Mouse (Mus musculus): Measurements from ENCODE around the gene Zfp277. TPM values are rescaled to one million over a fixed set of nuclear protein-coding genes. Genes with fewer than 3 reads are reported as not detected.
A peak's percentile ranks its signal among the peaks of the same experiment; 100 is the strongest.

Gene Zfp277
- 1 to 10 TPM; 7.0 to 8.7 (median 8.0) TPM for total RNA-seq (2022)

DNA sequence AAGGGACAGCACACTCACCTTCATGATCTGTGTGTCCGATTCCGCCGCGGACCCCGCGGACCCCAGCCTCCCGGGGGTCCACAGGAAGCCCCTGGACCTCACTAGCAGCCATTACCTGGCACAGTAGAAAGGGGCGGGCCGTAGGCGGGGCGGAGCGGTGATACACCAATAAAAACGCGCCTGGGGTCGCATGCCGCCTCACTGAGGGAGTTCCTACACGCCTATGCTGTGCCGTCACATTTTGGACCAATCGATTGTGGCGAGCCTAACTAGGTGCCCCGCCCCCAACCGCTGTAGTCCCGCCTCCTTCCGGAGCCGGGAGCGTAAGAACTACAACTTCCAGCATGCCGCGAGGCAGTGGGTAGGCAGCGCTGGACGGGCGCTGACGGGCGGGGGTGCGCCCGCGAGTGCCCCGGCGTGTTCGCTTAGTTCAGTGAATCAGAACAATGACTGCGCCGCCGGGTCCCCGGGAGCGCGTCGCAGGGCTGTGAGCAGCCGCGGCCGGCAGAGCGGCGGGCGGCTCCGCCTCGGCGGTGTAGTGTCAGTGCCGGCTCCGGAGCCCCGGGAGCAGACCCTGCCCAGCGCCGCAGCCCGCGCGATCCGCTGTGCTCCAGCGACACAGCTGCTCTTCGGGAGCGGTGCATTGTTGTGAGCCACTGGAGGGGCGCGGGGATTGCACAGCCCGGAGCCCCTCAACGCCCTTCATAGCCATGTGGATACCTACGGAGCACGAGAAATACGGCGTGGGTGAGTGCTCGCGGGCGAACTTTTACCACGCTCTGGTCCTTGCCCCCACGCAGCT, at the start of gene Zfp277, which contains the start of gene Dock4:
Zfp277 (minus strand) TSS at position 255 of the 802 bp plus-strand sequence.
Dock4 (plus strand) TSS at position 305 of the 802 bp plus-strand sequence.
- peak; percentile 99 for DNase-seq (ENCODE audit: low spot score in 2 of 2)

DNA sequence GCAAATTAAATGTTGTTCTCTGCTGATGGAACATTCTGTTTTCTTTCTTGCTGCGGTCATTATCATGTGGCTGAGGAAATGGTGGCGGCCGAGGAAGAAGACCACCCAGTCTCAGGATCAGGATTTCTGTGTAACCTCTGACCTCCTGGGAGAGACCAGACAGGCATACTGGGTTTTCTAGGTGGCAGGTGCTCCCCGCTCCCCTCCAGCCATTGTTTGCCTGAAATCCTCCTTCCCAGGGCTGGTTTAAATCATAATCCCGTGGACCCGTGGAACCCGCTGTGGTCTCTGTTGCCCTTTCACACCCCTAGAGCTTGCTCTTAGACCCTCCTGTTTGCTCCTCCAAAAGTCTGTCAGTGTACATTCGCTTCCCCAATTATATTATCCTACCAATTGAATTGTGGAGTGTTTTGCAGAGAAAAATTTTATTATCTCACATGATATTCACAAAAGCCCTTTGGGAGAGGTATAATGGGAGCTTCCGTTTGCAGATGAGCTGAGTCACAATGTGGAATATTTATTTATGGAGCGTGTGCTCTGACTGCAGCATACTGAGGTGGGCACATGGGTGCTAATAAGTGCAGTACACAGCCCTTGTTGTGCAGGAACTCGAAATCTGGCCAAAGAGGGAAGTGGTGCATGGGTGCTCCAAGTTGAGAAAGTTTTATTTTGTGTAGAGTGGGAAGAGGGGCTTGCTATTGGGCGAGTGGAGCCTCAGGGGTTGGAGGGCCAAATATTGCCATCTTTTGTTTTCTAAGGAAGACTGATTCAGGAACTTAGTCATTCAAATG, 40.5 kb upstream of the Zfp277 start:
- DNase-seq (ENCODE audit: low spot score in 2 of 2), result no peak

- DNase-seq (ENCODE audit: low spot score in 2 of 2), result no peak
Measured at GRCm38 (mm10) chr12:40485210-40485609, 39.5 kb upstream of the Zfp277 start.

DNA sequence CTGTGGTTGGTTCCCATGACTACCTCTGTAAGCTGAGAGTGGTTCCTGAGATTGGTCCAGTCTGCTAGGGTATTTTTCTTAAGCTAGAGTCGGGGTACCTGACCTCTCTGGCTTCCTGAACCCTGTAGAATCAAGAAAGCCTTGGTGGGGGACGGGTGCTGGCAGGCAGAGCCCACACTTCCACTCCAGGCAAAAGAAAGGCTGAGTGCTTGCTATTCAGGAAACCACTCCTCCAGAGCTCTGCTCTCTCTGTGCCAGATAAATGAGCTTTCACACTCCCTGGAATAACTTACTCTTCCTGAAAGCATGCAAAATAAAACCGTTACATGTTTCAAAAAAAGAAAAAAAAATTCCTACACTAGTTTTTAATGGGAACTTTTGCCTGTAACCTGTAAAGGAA, 38.5 kb upstream of the Zfp277 start:
- no peak for DNase-seq (ENCODE audit: low spot score in 2 of 2)

GRCm38 (mm10) chr12:40477621-40478452, 32.1 kb upstream of the Zfp277 start:
- DNase-seq (ENCODE audit: low spot score in 2 of 2), result no peak

DNA sequence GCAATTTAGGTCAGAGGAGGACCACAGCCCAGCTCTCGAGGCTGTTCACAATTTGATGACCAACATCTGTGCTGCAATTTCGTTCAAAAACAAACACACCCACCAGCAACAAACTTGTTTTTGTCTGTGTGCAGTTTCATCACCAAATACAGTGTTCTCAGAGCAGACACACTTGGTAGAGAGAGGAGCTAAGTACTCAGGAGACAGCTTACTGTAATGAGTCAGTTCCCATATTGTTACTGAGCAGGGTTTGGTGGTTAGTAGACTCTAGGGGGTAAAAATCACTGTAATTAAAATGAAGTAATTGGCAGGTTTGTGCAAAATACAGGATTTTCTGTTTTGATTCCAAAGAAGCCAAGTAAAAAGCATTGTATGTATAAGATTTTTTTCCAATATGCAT, 28.0 kb upstream of the Zfp277 start:
- no peak for DNase-seq (ENCODE audit: low spot score in 2 of 2)

DNA sequence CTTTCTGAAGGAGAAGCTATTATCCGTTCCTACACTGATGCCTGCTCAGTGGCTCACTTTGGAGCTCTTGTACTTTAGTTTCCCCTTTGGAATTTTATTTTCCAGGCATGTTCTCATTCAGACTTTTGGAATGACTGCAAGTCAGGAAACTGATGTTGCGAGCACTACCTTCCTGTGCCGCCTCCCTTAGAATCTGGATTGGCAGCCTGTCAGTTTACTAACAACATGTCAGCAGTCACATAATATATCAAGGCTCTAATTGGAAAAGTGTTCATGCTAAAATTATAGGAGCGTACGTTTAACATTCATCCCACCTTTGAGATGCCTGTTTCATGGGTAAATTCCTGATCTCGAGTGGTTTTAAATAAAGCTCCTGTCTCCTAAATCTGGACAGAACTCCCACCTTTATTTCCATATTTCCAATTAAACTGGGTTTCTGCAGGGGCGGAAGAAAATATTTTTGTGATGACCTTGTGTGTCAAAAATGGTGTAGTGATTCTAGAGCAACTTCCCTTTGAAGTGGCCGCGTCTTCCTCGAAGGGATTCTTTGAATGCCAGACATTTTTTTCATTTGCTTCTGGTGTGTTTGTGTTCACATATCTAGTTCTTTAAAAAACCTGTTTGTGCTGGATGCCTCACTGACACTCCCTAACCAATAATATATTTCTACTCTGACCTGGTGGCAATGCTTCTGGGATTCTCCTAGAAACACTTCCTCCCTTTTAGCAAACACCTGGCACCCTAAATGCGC, 26.1 kb upstream of the Zfp277 start:
- no peak for DNase-seq (ENCODE audit: low spot score in 2 of 2)

DNA sequence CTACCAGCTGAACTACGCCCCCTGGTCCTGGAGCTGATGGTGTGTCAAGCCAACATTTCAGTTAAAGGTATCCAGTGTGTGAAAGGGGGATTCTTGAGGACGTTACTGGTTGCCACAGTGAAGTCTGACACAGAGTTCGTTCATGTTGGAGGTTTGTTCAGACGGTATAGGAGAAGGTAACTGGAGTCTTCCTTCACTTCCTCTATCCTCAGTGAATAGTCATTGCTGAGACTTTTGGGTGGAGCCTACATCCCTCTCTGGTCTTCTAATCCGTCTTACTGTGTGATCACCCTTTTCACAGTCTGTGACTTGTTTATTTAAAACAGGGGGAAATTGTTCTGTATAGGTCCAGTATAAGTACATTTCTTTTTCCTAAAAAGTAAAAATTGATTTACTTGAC, 23.3 kb upstream of the Zfp277 start:
- DNase-seq (ENCODE audit: low spot score in 2 of 2), result no peak

DNA sequence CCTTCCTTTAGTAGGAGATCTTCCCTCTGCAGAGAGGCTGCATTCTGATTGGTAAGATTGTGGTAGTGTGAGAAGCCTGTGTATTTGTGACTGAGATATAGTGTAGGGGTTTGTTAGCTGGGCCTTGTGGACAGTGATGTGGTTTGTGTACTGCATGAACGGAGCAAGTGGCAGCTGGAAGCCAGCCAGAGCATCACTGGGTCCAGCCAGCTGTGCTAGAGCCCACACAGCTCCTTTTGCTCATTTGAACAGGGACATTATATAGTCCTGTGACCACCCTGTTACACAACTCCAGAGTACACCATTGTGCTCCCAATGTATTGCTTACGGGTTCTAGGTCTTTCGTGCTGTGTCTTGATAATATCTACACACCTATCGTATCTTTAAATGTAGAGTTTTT, 22.5 kb upstream of the Zfp277 start:
- no peak for DNase-seq (ENCODE audit: low spot score in 2 of 2)

DNA sequence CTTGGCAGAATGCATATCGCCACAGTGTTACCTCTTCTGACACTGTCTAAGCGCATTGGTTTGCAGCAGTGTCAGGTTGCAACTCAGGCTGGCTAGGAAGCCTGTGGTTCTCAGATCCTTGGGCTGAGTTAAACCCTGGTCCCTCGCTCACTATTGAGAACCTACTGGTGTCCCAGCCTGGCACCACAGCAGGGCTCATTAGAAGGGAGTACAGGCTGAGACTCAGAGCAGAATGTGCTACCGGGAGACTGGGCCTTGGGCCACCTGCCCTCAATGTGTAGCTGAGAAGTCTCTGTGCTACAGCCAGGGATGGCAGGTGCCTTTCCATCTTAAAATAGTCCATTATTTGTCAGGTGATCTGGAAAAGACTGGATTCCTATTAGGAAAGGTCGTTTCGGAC, 18.6 kb upstream of the Zfp277 start:
- peak; percentile 35 to 51 for DNase-seq (ENCODE audit: low spot score in 2 of 2)

DNA sequence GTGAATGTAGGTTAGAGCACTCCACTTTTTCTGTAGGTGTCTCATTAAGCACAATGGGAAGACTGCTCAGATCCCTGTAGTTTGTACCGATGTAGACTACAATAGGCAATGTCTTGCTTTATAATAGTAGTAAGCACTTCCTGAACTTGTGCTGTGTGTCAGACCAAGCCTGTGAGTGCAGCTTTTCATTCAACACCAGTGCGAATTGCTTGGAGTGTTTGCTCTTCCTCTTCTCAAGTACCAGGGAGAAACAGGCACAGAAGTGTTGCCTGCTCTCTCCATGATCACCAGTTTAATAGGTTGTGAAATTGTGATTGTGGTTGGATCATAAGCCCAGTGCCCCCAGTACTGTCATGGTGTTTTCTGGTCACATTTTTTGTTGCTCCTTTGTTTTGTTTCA, 18.1 kb upstream of the Zfp277 start:
- no peak for DNase-seq (ENCODE audit: low spot score in 2 of 2)

DNA sequence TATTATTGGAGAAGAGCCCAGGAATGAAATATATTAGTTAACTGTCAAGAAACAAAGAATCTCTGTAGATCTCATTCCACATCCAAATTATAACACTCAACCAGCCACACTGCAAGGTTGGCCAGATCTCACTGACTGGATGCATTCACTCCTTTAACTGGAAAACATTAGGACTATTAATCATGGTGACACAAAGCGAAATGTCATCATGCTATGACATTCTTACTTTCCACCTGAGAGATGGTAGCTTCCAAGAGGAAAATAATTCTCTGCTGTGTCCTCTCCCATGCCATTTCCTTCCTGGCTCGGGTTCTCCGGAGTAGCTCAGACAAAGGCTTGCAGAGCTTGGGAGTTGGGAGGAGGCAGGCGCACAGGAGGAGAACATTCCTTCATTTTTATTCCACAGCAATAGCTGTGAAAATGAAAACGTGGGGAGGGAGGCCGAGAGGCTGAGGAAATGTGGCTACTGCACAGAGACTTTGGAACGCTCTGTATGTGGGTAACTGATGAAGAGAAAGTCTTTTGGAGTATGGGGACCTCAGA, 17.1 kb upstream of the Zfp277 start:
- DNase-seq (ENCODE audit: low spot score in 2 of 2), result no peak

DNA sequence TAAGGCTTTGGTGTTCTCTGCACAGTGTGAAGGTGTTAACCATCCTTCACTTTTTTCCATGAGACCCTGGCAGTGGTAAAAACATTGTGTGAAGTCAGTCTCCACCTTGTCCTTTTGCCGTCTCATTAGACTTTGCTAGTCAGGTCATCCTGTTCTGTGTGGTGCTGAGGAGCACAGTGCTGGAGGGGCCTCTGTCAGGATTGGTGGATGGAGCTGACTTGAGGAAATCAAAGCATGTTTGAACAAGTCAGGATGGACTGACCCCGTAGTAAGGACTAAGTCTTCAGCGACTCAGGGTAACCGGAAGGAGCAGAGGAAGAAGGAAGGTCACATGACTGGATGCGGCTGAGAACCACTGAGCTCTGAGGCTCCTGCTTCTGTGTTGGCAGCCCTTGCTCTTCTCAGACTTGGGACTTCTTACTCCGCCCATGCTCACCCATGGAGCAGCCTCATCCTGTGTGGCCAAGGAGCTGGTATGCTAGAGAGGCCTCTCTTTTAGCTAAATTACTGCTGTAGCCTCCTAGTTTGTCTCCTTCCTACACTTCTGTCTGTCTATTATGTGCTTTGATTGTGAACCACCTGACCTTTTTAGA, 14.1 kb upstream of the Zfp277 start:
- DNase-seq (ENCODE audit: low spot score in 2 of 2), result no peak

- no peak for DNase-seq (ENCODE audit: low spot score in 2 of 2)
Measured at GRCm38 (mm10) chr12:40458977-40459376, 13.3 kb upstream of the Zfp277 start.

DNA sequence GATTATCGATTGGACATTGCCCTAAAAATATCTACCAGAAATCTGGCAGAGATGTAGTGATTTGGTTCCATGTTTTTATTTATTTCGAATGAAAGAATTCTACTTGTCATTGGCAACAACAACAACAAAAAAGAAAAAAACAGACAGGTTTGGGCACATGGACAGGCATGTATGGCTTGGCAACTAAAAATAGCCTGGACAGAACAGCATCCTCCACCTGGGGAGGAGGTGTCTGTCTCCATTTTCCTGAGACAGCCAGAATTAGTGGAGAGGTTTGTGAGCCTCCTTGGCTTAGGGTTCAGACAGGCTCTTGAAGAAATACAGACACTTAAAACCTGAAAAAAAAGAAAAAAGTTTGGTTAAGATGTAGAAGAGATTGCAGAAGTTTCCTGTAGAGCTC, 10.8 kb upstream of the Zfp277 start:
- DNase-seq (ENCODE audit: low spot score in 2 of 2), result no peak

DNA sequence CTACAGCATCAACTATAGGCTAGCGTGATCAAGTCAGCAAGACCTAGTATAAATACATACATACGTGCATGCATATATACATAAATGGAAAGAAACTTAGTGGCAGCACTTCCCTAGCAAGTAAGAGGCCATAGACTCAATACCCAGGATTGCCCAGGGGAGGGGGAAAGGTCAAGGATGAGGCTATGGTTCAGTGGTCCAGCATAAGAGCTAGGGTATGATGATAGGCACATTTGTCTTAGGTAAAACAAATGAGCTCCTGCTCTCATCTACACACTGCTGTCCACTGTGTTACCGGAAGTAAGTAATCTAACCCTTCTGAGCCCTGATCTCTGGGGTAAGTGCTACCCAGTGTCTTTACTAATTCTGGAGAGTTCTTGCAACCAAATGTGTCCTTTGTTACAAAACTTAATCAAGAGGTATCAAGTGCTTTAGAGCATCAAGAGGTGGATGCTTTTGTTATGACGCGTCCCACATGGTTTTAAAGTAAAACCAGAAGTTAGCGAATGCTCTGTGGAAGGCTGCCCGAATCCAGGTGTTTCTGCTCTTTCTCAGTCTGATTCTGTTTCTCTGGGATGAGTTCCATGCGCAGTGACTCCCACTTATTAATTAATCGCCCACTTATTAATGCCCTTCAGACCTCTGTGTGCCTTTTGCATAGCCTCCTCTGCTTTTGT, 3.6 kb upstream of the Zfp277 start:
- DNase-seq (ENCODE audit: low spot score in 2 of 2), result no peak

- DNase-seq (ENCODE audit: low spot score in 2 of 2), result no peak
Measured at GRCm38 (mm10) chr12:40447561-40448355, 2.1 kb upstream of the Zfp277 start.

- peak in 1 of 2 experiments; percentile 41 for DNase-seq (ENCODE audit: low spot score in 2 of 2)
Measured at GRCm38 (mm10) chr12:40446450-40447381, 1.0 kb upstream of the Zfp277 start.

Measured in gastrocnemius, adult 8-10 months (tissue).